Mouse (Mus musculus): ENCODE results near the gene Mthfr. TPM values are rescaled to one million over a fixed set of nuclear protein-coding genes. Genes with fewer than 3 reads are reported as not detected.

The Mthfr gene
- total RNA-seq, 4 experiments from 2014 or later, result 32.7 to 41.0 (median 38.5) TPM

DNA sequence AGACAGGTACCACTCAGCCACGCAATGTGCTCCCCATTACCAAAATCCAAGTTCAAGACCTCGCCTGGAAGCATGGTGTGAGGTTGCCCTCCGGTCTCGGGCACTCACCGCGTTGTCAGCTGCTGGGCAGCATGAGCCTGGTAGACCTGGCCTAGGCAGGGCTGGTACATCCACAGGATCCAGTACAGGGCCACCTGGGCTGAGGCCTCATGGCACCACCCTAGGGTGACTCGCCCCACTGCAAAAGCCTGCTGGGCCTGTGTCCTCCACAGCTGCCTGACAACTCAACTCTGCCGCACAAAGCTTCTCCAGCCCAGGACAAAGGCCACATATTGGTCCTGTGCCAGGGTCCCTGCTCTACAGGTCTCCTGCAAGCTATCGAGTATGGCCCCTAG lies 22.2 kb downstream of the Mthfr start:
- DNase-seq (ENCODE audit: low spot score in 2 of 2), result no peak

DNA sequence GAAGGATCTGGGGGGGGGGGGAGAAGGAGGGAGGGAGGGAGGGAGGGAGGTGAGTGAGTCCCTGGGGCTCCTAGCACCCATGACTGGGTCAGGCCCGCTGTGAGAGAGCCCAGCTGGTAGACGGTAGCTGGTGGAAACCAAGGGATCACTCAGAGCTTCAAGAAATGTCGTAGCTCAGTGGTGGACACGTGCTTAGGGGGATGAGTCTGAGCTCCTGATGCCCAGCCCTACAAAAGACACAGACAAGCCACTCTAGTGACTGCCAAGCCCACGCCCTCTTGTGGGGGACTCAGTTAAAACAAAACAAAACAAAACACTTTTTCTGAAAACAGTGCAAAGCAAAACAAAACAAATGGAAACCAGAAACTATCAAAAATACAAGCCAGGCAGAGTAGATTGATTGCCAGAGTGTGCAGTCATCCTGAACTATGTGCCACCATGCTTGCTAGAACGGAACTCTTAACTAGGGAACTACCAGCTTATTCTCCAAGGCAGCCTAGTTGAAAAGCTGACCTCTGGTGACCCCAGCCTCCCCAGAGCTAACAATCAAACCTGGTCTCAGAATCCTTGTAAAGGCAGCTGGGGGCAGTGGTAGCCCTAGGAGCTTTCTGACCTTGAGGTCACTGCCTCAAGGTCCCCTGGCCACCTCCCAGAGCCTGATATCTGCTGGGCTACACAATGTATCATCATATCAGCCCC lies 27.0 kb downstream of the Mthfr start:
- DNase-seq (ENCODE audit: low spot score in 2 of 2), result no peak

DNA sequence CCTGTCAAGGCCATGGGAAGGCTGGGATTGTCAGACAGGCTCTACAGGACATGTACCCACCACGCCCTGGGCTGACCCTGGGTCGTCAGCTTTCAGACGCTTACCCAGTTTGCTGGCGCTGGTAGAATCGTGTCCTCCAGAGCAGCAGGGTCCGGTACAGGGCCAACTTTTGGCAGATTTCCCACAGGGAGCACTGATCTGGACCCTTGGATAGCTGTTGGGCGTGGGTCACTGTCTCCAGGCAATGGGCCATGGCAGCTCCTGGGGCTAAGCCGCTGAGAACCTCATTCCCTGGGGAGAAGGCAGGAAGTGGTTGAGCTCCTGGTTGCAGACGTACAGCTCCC lies 27.5 kb downstream of the Mthfr start:
- no peak for DNase-seq (ENCODE audit: low spot score in 2 of 2)

DNA sequence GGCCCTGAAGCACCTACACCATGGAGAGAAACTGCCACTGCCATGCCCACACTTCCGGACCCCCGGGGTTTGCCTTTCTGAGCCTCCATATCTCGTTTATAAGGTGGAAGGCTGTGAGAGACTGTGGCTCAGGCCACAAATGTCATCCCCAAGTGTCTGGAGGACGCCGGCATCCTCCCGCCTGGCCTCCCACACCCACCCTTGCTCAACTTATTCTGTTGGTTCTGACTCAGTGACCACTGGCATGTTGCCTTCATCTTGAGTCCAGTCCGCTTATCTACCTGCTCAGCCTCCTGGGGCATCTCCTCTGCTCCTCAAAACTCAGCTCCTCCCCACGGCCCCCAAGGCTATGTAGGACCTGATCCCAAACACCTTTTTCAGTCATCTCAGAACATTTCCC lies 28.5 kb downstream of the Mthfr start:
- no peak for DNase-seq (ENCODE audit: low spot score in 2 of 2)

DNA sequence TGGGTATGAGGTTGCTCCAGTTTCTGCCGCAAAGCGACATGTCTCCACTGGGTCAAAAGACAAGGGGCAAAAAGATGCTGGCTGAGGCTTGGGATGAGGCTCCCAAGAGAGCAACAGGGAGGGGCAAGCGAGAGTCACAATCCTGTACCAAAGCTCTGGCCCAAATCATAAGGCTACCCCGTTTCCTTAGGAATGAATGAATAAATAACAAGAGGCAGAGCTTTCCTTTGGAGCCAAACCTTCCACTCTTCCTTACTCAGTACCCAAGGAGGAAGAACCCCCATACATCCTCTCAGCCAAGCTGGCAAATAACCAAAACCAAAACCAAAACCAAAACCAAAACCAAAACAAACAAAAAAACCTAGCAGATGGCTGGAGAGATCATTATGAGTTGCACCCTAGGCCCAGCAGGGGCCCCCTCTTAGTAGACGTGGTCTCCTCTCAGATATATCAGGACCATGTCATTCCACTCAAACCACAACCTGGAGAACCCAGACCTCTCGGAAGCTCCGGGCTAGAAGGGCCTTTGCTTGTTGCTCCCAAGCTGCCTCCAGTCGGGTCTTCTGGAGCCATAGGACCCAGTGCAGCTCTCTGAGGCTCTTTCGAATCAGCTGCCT lies 30.8 kb downstream of the Mthfr start:
- no peak for DNase-seq (ENCODE audit: low spot score in 2 of 2)

DNA sequence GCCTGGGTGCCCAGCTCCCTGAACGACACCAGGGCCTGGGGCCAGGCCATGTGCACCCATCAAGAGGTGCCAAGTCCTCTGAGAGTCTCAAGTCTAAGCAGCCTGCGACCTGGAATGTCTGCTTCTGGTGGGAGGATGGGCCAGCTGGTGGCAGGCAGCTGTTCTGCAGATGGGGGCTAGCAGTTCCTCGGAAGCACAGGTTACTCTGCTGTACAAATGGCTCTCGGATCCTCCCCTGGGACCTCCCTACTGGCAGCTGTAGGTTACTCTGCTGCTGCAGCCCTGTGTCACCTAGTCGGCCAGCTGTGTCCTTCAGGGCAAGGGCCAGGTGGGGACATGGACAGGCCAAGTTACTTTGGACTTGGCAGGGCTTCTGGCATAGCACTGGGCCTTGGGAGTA lies 32.6 kb downstream of the Mthfr start:
- no peak for DNase-seq (ENCODE audit: low spot score in 2 of 2)

DNA sequence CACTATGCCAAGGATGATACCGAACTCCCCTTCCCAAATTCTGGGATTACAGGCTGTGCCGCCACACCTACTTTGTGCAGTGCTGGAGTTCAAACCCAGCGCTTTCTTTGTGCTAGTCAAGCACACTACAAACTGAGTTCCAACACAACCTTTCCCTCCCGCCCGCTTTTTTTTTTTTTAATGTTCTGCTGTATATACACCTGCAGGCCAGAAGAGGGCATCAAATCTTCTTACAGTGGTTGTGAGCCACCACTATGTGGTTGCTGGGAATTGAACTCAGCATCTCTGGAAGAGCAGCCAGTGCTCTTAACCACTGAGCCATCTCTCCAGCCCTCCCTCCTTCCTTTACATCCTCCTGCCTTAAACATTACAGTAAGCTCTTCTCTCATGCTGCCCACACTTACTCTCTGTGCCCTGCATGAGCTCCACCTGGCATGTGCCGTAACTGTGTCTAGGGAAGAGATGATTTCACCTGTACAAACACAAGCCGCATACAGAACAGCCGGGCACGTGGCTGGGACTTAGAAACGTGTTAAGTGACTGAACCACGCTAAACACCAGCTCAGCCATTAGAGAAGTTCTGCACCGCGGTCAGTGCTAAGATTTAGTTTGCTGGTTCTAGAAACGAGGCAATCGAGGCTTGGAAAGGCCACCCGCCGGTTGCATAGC lies 35.8 kb downstream of the Mthfr start:
- no peak for DNase-seq (ENCODE audit: low spot score in 2 of 2)

DNA sequence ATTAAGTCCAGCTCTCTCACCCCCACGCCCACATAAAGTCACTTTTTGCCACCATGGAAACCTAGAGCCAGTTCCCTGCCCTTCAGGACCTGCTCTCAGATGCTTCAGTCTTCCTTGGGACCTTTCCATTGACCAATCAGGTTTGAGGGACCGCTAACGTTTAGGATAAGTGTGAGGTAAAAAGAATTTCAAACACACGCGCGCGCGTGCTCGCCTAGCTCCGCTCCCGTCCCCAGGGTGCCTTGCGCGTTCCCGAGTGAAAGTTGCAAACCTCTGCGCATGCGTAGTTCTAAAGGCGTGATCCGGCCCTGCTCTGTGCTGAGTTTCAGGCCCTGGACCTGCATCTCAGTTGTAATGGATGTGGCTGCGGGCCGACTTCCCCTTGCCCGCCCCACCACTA lies 36.4 kb downstream of the Mthfr start:
- DNase-seq (ENCODE audit: low spot score in 2 of 2), result peak in 1 of 2 experiments; percentile 66

DNA sequence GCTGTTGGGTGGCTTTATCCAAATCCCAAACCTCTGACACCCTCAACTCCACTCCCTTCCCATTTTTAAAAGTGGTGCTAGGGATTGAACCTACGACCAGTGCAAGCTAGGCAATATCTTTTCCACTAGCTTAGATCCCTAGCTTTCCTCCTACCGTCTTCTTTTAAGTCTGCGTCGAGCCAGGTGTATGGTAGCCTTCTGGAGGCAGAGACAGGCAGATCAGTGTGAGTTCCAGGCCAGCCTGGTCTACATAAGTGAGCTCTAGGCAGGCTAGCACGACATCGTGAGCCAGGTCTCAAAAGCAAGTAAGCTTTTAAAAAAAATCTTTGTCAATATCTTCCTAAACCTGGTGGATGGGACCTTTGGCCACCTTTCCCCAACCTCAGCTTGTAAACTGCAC lies 37.0 kb downstream of the Mthfr start:
- no peak for DNase-seq (ENCODE audit: low spot score in 2 of 2)

DNA sequence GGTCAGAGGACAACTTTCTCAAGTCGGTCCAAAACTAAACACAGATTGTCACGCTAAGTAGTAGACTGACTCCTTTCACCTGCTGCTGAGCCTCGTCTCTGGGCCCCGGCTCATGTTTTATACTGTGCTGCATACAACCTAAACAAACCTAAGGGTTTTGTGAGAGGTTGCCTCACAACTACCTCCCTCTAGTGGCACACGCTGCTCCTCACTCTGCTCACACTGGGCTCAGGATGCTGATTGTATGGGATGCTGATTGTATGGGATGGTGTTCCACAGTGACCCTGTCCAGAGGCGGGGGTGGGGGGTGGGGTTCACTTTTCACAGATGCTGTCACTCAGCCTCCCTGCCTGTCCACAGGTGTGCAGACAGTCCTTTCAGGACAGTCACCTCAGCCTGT lies 40.3 kb downstream of the Mthfr start:
- DNase-seq (ENCODE audit: low spot score in 2 of 2), result no peak

DNA sequence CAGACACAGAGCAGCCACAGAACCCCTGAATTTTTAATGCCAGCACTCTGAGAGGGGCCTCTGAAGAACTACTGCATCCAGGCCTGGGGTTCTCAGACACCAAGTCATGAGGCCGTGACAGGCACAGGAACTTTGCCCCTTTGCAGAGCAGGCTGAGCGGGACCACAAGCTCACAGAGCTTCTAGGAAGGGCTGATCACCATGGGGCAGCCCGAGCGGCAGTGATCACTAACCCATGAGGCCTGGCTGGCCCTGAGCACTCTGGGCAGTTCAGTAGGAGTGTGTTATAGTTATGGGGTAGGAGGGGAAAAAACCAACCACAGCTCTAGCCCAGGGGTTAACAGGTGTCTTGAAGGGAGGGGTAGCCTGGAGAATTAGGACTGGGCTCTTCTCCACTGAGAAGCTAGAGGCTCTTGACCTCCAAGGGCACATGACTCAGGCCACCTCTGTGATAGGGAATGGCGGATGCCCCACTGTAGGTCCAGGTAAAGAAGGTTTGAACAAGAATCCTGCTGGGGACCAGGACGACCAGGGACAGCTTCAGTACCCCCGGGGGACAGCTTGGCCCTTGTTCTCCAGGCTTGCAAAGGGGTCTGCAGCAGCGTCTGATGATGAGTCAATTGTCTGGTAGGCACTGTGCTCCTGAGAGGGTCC lies 41.2 kb downstream of the Mthfr start:
- no peak for DNase-seq (ENCODE audit: low spot score in 2 of 2)

DNA sequence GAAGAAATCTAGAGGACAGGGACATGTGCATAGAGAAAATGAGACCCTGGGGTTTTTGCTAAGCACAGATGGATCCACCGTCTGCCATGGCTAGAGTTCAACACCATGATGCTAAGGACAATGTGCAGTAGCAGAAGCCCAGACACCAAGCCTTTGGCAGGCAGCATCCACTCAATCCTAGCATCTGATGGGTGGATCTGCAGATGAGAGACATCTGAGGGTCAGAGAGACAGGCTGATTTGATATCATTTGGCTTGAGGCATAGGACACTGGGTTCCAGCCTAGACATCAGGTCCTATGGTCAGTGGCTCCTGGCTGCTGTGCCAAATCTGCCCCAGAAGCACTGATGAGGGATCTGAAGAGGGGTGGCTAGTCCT lies 41.7 kb downstream of the Mthfr start:
- no peak for DNase-seq (ENCODE audit: low spot score in 2 of 2)

DNA sequence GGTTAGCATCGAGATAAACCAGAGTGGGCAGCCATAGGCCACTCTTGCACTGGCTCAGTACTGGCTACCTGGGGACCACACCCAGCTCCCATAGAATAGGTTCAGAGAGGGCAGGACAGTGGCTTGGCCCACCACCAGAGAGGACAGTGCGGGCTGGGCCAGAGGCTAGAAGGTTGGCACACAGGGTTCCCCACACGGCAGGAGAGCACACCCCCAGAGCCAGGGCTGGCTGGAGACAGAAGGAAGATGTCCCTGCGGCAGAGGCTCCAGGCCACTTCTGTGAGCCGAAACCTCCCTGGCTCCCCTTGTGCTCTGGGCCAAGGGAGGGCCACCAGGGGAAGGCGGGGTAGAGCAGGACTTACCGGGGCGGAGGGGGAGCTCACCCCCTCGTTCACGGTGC lies 42.3 kb downstream of the Mthfr start:
- DNase-seq (ENCODE audit: low spot score in 2 of 2), result no peak

DNA sequence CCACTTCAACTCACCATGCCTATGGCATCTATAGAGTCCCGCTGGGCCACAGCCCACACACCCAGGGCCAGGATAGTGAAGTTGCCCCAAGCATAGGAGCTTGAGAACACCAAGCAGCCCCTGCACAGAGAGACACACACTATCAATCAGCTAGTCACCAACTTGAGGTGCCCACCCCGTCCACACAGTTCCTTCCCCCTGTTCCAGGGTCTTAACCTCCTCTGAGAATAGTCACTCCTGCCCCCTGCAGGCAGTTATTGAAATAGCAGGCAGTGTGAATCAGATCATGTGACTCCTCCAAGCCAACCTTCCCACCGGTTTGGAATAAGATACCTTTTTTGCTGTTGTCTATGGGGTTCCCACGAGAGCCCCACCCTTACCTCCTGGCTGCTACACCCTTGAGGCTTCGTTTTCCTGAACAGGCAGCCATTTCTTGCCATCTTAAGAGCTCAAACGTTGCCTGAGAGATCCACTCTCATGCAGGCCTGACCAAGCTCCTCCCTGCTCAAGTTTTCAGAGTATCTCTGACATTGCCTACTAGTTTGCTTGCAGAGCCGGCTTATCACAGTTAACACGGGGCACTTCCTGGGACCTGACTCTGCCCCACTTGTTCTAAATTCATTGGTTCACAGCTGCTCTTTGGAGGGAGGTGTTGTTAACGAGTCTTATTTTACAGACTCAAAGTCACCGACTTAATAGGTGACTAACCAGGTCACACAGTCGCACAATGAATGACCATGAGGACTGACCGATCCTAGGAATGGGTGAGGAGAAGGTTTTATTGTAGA lies 43.6 kb downstream of the Mthfr start:
- peak in 1 of 2 experiments; percentile 54 for DNase-seq (ENCODE audit: low spot score in 2 of 2)

DNA sequence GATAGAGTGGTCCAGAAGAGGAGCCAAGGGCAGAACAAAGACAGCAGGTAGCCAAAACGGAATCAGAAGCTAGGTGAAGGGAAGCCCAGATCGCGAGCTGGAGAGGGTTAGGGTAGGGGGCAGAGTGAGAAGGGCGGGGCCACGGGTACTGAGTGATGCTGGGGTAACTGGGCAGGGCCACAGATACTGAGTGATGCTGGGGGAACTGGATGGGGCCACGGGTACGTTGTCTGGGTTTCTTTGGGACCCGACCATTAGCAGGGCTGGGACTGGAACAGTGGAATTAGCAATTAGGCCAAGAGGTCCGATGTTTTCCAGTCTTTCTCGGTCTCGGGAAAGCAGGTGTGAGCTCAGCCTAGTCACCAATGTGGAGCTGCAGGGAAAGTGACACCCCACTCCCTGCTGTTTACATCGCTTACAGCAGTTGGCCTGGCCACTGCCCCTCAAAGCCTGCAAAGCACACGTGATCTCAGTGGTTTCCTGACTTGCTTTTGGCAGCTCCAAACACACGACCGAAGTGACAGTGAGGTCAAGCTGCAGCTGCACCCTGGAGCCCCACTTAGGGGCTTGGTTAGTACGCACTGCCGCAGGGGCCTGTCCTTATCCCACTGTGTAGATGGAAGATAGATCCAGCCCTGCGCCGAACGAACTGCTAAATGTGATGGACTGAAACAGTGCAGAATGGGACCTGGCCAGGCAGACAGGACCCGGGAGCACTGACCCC lies 44.5 kb downstream of the Mthfr start:
- no peak for DNase-seq (ENCODE audit: low spot score in 2 of 2)

DNA sequence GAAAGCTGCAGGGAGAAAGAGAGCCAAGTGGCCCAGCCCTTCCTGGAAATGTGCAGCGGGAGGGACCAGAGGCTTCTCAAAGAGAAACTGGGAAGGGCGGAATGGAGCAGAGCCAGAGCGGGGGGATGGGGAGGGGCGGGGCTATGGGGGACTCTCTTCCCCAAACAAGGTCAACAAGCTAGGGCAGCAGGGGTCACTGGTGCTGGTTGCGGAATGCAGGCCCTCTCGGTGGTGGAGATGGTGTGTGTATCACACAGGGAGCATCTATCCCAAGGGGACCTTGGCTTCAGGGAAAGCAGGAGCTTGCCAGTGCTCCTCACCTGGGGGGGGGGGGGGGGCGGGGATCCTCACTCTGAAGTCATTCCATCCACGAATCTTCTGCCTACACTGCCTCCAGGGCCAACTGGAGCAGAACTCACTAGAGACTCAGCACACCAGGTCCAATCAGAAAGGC lies 45.4 kb downstream of the Mthfr start:
- DNase-seq (ENCODE audit: low spot score in 2 of 2), result no peak

DNA sequence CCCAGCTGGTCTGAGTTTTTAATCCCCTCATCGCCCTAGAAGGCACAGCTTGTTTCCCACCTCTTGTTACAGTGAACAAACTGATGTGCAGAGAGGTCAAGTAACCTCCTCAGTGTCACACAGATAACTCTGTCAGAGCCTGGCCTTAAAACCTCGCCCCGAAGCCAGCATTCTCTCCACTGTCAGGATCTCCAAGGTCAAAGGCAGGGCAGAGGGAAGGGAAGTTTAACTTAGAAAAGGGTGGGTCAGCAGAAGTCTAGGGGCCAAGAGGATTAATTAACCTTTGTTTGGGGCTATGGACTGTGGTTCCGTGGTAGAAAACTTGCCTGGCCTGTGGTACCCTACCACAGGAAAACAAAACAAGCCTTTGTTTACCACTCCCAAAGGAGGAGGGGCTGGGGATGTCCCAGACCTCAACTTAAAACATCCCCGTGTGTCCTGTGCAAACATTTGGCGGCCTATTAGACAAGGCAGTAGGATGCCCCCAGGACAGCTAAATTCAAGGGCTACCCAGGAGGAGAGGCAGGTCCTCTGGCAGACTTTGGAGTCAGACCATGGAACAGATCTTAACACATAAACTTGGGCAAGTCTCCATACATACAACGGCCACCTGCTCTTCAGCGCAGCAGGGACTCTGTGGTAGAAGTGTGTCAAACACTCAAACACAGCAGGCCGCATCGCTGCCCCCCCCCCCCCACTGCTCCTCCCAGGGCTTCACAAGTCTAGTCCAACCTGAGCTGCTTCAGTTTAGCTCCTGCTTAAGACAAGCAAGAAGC lies 46.4 kb downstream of the Mthfr start:
- DNase-seq (ENCODE audit: low spot score in 2 of 2), result no peak

DNA sequence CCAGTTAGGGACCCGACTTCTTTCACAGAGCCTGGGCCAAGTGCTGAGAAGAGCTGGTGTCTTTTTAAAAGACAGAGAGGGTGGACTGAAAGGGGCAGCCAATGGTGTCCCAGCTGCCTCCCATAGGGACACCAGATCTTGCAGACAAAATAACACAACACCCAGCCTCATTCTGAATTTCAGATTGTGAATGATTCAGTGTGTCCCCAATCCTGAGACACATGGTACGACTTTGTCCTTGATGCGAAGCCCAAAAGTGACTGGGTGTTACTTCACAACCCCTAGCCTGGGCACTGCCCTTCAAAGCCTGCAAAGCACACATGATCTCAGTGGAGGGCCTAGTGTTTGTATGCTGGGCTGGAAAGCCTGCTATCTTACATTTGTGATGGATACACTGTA lies 47.0 kb downstream of the Mthfr start:
- no peak for DNase-seq (ENCODE audit: low spot score in 2 of 2)

DNA sequence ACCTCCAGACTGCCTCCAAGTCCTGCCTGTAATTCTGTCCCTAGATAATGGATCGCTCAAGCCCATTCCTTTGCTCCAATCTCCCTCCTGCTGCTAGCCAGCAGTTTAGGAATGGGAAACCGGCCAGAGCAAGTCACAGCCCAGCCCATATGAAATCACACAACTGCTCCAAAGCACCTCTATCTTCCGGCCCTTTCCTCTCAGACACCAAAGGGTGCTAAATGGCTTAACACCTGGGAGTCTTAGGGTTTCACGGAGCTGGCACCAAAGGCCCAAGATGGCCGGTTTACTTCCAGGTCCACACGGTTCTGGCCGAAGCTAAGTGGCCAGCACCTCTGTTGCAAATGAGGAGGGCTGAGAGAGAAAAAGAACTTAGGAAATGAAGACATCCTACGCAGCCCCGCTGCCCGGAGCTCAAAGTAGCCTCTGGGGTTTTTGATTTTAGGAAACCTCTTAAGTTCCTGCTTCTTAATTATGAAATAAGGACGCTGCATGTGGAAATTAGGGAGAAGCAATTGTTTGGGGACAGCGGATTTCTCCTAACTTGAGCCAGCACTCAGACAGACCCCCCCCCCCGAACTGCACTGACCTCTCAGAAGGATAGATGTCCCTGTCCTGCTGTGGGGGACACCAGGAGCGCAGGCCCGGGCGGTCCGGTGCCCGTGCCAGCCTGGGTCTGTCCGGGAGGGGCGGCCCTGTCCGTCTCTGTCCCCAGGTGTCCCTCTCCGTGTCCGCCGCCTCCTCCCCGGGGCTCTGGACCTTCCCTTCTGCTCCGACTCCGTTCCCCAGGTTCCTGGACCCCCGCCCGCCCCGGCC lies 48.4 kb downstream of the Mthfr start:
- no peak for DNase-seq (ENCODE audit: low spot score in 2 of 2)

Data from layer of hippocampus, adult 8-10 months (tissue).